Mouse (Mus musculus) gastrocnemius, adult 18-20 months (tissue): ENCODE measurements around the gene Rabgef1. TPM values are rescaled to one million over a fixed set of nuclear protein-coding genes. Genes with fewer than 3 reads are reported as not detected.

ENCODE experiments used
- DNase-seq: peaks from one replicate; pipeline ENCODE4 v3.0.0; 2021; ENCODE audit warnings: low spot score
- total RNA-seq, 2 experiments: library from RNA; stranded (reverse); gene quantifications; 2 replicates each; pipeline ENCODE4 v1.2.3; 2021

Rabgef1 gene
- total RNA-seq, 2 experiments from 2014 or later = 91.2 to 116 TPM

- DNase-seq = no peak
Observed at GRCm38 (mm10) chr5:130170666-130171422, 754 bp upstream of the Rabgef1 start.

- peak; percentile 78 for DNase-seq
Observed at GRCm38 (mm10) chr5:130171956-130172601, 481 bp downstream of the Rabgef1 start.

GRCm38 (mm10) chr5:130173012-130173411, 1.4 kb downstream of the Rabgef1 start:
- no peak for DNase-seq

GRCm38 (mm10) chr5:130177871-130178270, 6.3 kb downstream of the Rabgef1 start:
- no peak for DNase-seq

- DNase-seq = no peak
Observed at GRCm38 (mm10) chr5:130180362-130180761, 8.8 kb downstream of the Rabgef1 start.

GRCm38 (mm10) chr5:130181740-130182540, 10.3 kb downstream of the Rabgef1 start:
- no peak for DNase-seq

- DNase-seq = no peak
Observed at GRCm38 (mm10) chr5:130182541-130182821, 10.9 kb downstream of the Rabgef1 start.

- DNase-seq = no peak
Observed at GRCm38 (mm10) chr5:130184193-130184856, 12.7 kb downstream of the Rabgef1 start.

- DNase-seq = no peak
Observed at GRCm38 (mm10) chr5:130185312-130185711, 13.7 kb downstream of the Rabgef1 start.

GRCm38 (mm10) chr5:130187383-130187782, 15.8 kb downstream of the Rabgef1 start:
- DNase-seq = no peak

GRCm38 (mm10) chr5:130190909-130191308, 19.3 kb downstream of the Rabgef1 start:
- DNase-seq = no peak

- no peak for DNase-seq
Observed at GRCm38 (mm10) chr5:130191865-130192264, 20.3 kb downstream of the Rabgef1 start.

GRCm38 (mm10) chr5:130192356-130192944, 20.9 kb downstream of the Rabgef1 start:
- DNase-seq = no peak

- no peak for DNase-seq
Observed at GRCm38 (mm10) chr5:130193760-130194159, 22.2 kb downstream of the Rabgef1 start.

GRCm38 (mm10) chr5:130196307-130196706, 24.7 kb downstream of the Rabgef1 start:
- DNase-seq = peak; percentile 68

- peak; percentile 38 for DNase-seq
Observed at GRCm38 (mm10) chr5:130197454-130197853, 25.9 kb downstream of the Rabgef1 start.

GRCm38 (mm10) chr5:130197981-130198380, 26.4 kb downstream of the Rabgef1 start:
- peak; percentile 68 for DNase-seq

GRCm38 (mm10) chr5:130200233-130201029, 28.8 kb downstream of the Rabgef1 start:
- DNase-seq = no peak

GRCm38 (mm10) chr5:130203948-130204347, 32.4 kb downstream of the Rabgef1 start:
- DNase-seq = no peak

GRCm38 (mm10) chr5:130204560-130204959, 33.0 kb downstream of the Rabgef1 start:
- no peak for DNase-seq
